Mouse (Mus musculus): ENCODE data around the gene Tmem168. TPM values are rescaled to one million over a fixed set of nuclear protein-coding genes. Genes with fewer than 3 reads are reported as not detected.

Tmem168 gene
- polyA plus RNA-seq, 1 experiment from 2014 or later = 31.6 TPM

DNA sequence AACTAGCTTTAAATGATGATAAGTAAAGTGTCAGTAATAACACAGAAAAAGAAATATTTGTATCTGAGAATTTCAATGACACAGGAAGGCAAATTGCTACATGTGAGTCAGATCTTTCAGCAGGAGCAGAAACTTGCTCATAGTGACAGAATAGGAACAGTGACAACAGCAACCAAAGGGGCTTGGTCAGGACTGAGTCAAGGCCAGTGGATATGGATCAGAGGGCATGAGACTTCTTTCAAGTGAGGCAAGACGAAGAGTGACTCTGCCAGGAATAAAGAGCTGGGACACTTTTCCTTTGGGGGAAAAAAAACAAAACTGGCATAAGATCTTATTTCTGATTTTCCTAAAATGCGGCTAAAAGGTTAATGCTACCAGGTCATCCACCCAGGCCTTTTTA is 52.6 kb downstream of the Tmem168 start:
- 81% methylated on average over 2 of the region's 2 CpGs for WGBS
- DNase-seq (ENCODE audit: low spot score) = no peak
- H3K4me1 ChIP-seq = no peaks in the 10 kb centered on the region
- no peak overlapping the region for H3K27ac ChIP-seq
- H3K9me3 ChIP-seq (replicated peaks) = no peaks in the 10 kb centered on the region
- no peaks in the 10 kb centered on the region for H3K27me3 ChIP-seq (ENCODE audit: low read depth, poor library complexity, severe bottlenecking)
- no peaks in the 10 kb centered on the region for H3K36me3 ChIP-seq
- H3K4me3 ChIP-seq = no peak overlapping the region

GRCm38 (mm10) chr6:13541761-13542160 is 66.1 kb downstream of the Tmem168 start:
- no peaks in the 10 kb centered on the region for H3K4me1 ChIP-seq
- no peak overlapping the region for H3K27ac ChIP-seq
- no peak overlapping the region for H3K4me3 ChIP-seq
- no peaks in the 10 kb centered on the region for H3K27me3 ChIP-seq (ENCODE audit: low read depth, poor library complexity, severe bottlenecking)
- no peak for DNase-seq (ENCODE audit: low spot score)
- no peaks in the 10 kb centered on the region for H3K36me3 ChIP-seq
- WGBS = 86% methylated on average over 3 of the region's 3 CpGs
- no peaks in the 10 kb centered on the region for H3K9me3 ChIP-seq (replicated peaks)

DNA sequence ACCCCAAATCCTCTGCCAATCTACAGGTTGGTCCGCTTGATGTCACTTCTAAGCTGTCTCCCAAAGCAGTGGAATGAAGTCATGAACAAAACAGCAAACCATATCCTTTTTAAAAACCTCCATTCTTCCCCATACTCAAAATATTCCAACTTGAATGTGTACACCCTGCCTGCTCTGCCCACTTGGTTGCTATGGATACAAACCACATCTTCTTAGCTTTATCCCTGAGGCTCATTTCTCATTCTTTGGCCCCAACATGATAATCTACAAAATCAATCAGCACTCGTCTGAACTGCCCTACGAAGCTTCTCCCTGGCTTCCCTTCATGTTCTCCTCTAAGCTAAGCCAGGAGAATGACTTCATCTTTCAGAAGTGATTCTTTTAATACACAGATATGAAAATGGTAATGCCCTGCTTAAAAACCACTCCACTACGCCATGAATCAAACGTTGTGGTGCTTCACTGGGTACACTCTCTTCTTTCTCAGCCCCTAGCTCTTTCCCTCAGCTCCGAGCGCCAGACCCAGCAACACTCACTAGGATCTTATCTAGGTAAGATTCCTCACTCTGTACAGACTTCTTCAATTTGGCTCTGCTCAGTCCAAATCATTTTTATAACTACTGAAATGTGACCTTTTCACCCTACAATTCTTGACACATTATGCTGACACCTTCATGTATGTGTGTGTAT is 70.5 kb downstream of the Tmem168 start:
- H3K9me3 ChIP-seq (replicated peaks) = no peaks in the 10 kb centered on the region
- WGBS = 88% methylated on average over 7 of the region's 7 CpGs
- no peaks in the 10 kb centered on the region for H3K4me1 ChIP-seq
- no peaks in the 10 kb centered on the region for H3K36me3 ChIP-seq
- no peak overlapping the region for H3K27ac ChIP-seq
- H3K27me3 ChIP-seq (ENCODE audit: low read depth, poor library complexity, severe bottlenecking) = no peaks in the 10 kb centered on the region
- H3K4me3 ChIP-seq = no peak overlapping the region
- DNase-seq (ENCODE audit: low spot score) = no peak

Other genes starting within 250 kb of the Tmem168 start
- gene Bmt2, start 69.9 kb upstream of the Tmem168 start, polyA plus RNA-seq (2016; fragmentation: Nextera tagmentation; extraction: Ambion mirVana) = 14.6 and 17.6 TPM in 2 replicates
- 1.6 and 2.4 TPM in 2 replicates for gene Gpr85, start 231.8 kb upstream of the Tmem168 start, polyA plus RNA-seq (2016; fragmentation: Nextera tagmentation; extraction: Ambion mirVana)

Measured in limb, embryonic 10.5 days (tissue).